Mouse (Mus musculus) lung, embryonic 16.5 days (tissue): ENCODE results near the gene Gca. TPM values are rescaled to one million over a fixed set of nuclear protein-coding genes. Genes with fewer than 3 reads are reported as not detected.

ENCODE experiments used
- ATAC-seq: fragments of 200-750 bp; cut with Nextera tagmentation; 2 replicates; pipeline ENCODE4 v1.8.0; 2017; ENCODE audit warnings: low read depth, mild to moderate bottlenecking, moderate library complexity
- H3K27ac ChIP-seq: fragments of 300-500 bp; sonication (generic); 2 replicates; pipeline ENCODE4 v1.5.1; 2014; ENCODE audit warnings: mild to moderate bottlenecking, control low read depth, low read length
- H3K27me3 ChIP-seq: fragments of 300-500 bp; sonication (generic); 2 replicates; pipeline ENCODE4 v1.6.1; 2014; ENCODE audit warnings: low read depth, low read length, mixed read lengths; ENCODE audit not compliant: control insufficient read depth, insufficient read depth
- H3K36me3 ChIP-seq: fragments of 300-500 bp; sonication (generic); 2 replicates; pipeline ENCODE4 v1.6.1; 2014; ENCODE audit warnings: low read length; ENCODE audit not compliant: control insufficient read depth, insufficient read depth
- H3K4me1 ChIP-seq: fragments of 300-500 bp; sonication (generic); replicated peaks from 2 replicates; pipeline ENCODE4 v1.6.1; 2014; ENCODE audit warnings: low read length, mixed read lengths; ENCODE audit not compliant: control insufficient read depth, insufficient read depth
- H3K4me2 ChIP-seq: fragments of 300-500 bp; sonication (generic); 2 replicates; pipeline ENCODE4 v1.6.1; 2014; ENCODE audit warnings: low read depth, low read length, control low read depth
- H3K4me3 ChIP-seq: fragments of 300-500 bp; sonication (generic); 2 replicates; pipeline ENCODE4 v1.5.1; 2014; ENCODE audit warnings: mild to moderate bottlenecking, low read length, control low read depth
- H3K9ac ChIP-seq: fragments of 300-500 bp; sonication (generic); 2 replicates; pipeline ENCODE4 v1.6.1; 2014; ENCODE audit warnings: low read length, control low read depth
- H3K9me3 ChIP-seq: fragments of 300-500 bp; sonication (generic); 2 replicates; pipeline ENCODE4 v1.6.1; 2016; ENCODE audit warnings: low read length; ENCODE audit not compliant: control insufficient read depth
- WGBS: fragments of 180-500 bp; shearing (Covaris S2); extraction: QIAGEN DNeasy Blood & Tissue Kit; methylation state at CpG from one replicate; pipeline ENCODE4 v1.1.7; 2014; 5-methylcytosine and 5-hydroxymethylcytosine counted together
- polyA plus RNA-seq: library from polyadenylated mRNA; unstranded; fragments of >200 nt; fragmentation: Nextera tagmentation; extraction: Ambion mirVana; gene quantifications from 2 replicates; pipeline ENCODE4 v1.2.1, GENCODE M21; 2015

Gca gene
- polyA plus RNA-seq, 1 experiment from 2014 or later: 5.8 TPM

- H3K4me3 ChIP-seq: no peak overlapping the region
- no peaks in the 10 kb centered on the region for H3K9me3 ChIP-seq
- no peaks in the 10 kb centered on the region; the same call in 1 of the 2 replicates for H3K27me3 ChIP-seq
- no peak overlapping the region for H3K9ac ChIP-seq
- H3K4me2 ChIP-seq: no peak overlapping the region
- no peak for ATAC-seq
- no peaks in the 10 kb centered on the region; the same call in 1 of the 2 replicates for H3K4me1 ChIP-seq
- H3K27ac ChIP-seq: no peak overlapping the region
- WGBS: 86% methylated on average over 3 of the region's 3 CpGs
- no peaks in the 10 kb centered on the region for H3K36me3 ChIP-seq
Measured at GRCm38 (mm10) chr2:62662560-62662959, 1.5 kb upstream of the Gca start.

DNA sequence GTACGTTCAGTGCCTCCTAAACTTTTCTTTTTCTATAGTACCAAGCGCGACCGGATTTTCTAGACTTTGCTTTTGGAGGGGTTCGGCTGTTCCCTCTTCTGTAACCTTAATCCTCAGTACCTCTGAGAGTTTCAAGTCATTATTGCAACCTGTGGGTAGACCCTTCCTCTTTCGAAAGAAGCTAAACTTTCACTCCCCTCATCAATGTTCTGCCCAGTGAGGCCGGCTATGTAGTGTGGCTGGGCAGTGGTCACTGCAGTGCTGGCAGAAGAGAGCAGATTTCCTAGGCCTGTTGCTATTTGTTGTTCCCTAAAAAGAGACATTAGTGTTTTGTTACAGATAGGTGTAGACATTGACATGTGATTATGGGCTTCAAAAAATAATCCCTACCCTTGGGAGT lies 754 bp downstream of the Gca start:
- Histone ChIP-seq H3K4me1 (no peaks in the 10 kb centered on the region; the same call in 1 of the 2 replicates), H3K27ac (no peak overlapping the region), H3K9me3 (no peaks in the 10 kb centered on the region), H3K9ac (peak overlapping the region; percentile 55), H3K36me3 (no peaks in the 10 kb centered on the region), H3K27me3 (no peaks in the 10 kb centered on the region; the same call in 1 of the 2 replicates), H3K4me2 (peak overlapping the region; percentile 77), H3K4me3 (peak overlapping the region; percentile 55)
- no peak for ATAC-seq
- WGBS: 54% methylated on average over 7 of the region's 7 CpGs

DNA sequence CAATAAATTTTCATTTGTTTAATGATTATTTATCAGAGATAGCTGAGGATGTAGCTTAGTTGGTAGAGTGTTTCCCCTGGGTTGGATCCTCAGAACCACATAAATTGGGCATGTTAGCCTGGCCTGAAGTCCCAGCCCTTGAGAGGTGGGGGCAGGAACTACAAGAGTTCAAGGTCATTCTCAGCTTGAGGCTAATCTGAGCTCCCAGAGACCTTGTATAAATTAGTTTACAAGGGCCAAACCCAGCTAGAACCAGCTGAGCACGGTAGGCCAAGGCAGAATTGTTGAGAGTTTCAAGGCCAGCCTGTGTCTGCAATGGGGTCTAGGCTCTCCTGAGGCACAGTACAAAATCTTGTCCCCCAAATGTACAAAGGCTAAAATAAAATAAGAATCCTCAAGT lies 1.5 kb downstream of the Gca start:
- no peaks in the 10 kb centered on the region; the same call in 1 of the 2 replicates for H3K27me3 ChIP-seq
- H3K36me3 ChIP-seq: no peaks in the 10 kb centered on the region
- no peak overlapping the region for H3K27ac ChIP-seq
- no peak overlapping the region for H3K9ac ChIP-seq
- no peaks in the 10 kb centered on the region; the same call in 1 of the 2 replicates for H3K4me1 ChIP-seq
- no peak overlapping the region for H3K4me3 ChIP-seq
- ATAC-seq: no peak
- H3K4me2 ChIP-seq: no peak overlapping the region
- 48% methylated on average over 1 of the region's 1 CpGs for WGBS
- no peaks in the 10 kb centered on the region for H3K9me3 ChIP-seq

DNA sequence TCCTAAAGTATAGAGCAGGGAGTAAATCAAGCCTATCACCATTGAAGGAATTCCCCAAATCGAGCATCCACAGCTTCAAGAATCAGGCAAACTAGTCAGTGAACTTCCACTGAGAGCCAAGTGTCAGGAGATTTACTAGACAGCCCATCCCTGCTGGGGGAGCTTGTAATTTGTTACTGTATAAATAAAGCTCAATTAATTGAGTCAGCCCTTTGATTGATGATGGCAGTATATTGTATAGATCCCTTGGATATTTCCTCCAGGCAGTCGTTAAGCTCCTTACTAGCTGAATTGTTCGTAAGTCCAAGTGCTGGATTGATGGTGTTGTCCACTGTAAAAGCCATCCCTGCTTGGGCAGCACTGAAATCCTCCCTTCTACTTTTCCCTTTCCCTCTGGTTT lies 5.8 kb downstream of the Gca start:
- 63% methylated on average over 3 of the region's 3 CpGs for WGBS
- Histone ChIP-seq H3K27me3 (no peaks in the 10 kb centered on the region; the same call in 1 of the 2 replicates), H3K27ac (no peak overlapping the region), H3K4me3 (no peak overlapping the region), H3K9me3 (no peaks in the 10 kb centered on the region), H3K4me1 (no peaks in the 10 kb centered on the region), H3K36me3 (no peaks in the 10 kb centered on the region), H3K4me2 (no peak overlapping the region), H3K9ac (no peak overlapping the region)
- ATAC-seq: no peak

GRCm38 (mm10) chr2:62670301-62670700 lies 6.2 kb downstream of the Gca start:
- WGBS: 77% methylated on average over 5 of the region's 5 CpGs
- no peak for ATAC-seq
- H3K9me3 ChIP-seq: no peaks in the 10 kb centered on the region

GRCm38 (mm10) chr2:62670767-62671166 lies 6.7 kb downstream of the Gca start:
- no peak overlapping the region for H3K4me2 ChIP-seq
- H3K9me3 ChIP-seq: no peaks in the 10 kb centered on the region
- WGBS: 70% methylated on average over 4 of the region's 4 CpGs
- no peaks in the 10 kb centered on the region for H3K27me3 ChIP-seq
- H3K4me1 ChIP-seq: no peaks in the 10 kb centered on the region
- no peak for ATAC-seq
- H3K27ac ChIP-seq: no peak overlapping the region
- no peaks in the 10 kb centered on the region for H3K36me3 ChIP-seq
- no peak overlapping the region for H3K4me3 ChIP-seq
- H3K9ac ChIP-seq: no peak overlapping the region

More at GRCm38 (mm10) chr2:62670301-62670700, 6.2 kb downstream of the Gca start:
- Histone ChIP-seq H3K36me3 (no peaks in the 10 kb centered on the region), H3K9ac (no peak overlapping the region), H3K4me1 (no peaks in the 10 kb centered on the region), H3K27me3 (no peaks in the 10 kb centered on the region), H3K4me3 (no peak overlapping the region), H3K27ac (no peak overlapping the region), H3K4me2 (no peak overlapping the region)

DNA sequence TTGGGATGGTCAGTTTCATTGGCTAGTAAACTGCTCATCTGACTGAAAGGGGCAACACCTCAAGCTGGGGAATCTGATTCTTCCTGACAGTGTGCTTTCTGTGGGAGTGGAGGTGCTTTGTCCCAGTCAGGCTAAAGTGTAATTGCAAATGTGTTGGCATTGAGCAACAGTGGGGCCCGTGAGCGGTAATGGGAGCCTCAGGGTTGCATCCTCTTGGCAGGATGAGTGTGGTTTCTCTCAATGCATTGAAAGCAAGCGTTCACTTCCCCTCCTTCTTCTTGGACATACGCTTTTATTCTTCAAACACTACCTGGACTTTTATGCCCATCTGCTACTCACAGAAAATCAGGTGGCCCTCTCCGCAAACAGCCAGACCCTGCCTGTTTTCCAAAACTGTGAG lies 8.7 kb downstream of the Gca start:
- no peaks in the 10 kb centered on the region for H3K4me1 ChIP-seq
- H3K9ac ChIP-seq: no peak overlapping the region
- no peak for ATAC-seq
- no peaks in the 10 kb centered on the region for H3K9me3 ChIP-seq
- H3K27me3 ChIP-seq: no peaks in the 10 kb centered on the region
- no peak overlapping the region for H3K27ac ChIP-seq
- H3K36me3 ChIP-seq: no peaks in the 10 kb centered on the region
- H3K4me3 ChIP-seq: no peak overlapping the region
- H3K4me2 ChIP-seq: no peak overlapping the region
- WGBS: 87% methylated on average over 5 of the region's 5 CpGs

DNA sequence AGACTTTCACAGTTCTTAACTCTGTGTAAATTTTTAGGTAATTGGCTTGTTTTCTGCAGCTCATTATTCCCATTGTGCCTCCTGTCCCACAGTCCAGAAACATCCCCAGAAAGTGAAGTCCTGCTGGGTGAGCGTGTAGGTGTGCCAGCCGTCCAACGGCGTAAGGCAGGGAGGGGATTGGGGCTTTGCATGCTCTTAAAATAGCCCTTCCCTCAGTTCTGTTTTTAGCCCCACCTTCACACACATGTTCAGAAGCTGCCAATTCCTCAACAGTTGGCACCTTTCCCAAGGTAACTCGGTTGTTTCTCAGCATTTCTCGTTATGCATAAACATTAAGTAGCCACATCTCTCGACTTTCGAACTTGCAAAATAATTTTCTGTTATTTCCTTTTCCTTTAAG lies 17.6 kb downstream of the Gca start:
- Histone ChIP-seq H3K4me1 (no peaks in the 10 kb centered on the region), H3K27ac (no peak overlapping the region), H3K9me3 (no peaks in the 10 kb centered on the region), H3K4me3 (no peak overlapping the region), H3K27me3 (no peaks in the 10 kb centered on the region), H3K4me2 (no peak overlapping the region), H3K36me3 (no peaks in the 10 kb centered on the region), H3K9ac (no peak overlapping the region)
- 77% methylated on average over 8 of the region's 8 CpGs for WGBS
- ATAC-seq: no peak

DNA sequence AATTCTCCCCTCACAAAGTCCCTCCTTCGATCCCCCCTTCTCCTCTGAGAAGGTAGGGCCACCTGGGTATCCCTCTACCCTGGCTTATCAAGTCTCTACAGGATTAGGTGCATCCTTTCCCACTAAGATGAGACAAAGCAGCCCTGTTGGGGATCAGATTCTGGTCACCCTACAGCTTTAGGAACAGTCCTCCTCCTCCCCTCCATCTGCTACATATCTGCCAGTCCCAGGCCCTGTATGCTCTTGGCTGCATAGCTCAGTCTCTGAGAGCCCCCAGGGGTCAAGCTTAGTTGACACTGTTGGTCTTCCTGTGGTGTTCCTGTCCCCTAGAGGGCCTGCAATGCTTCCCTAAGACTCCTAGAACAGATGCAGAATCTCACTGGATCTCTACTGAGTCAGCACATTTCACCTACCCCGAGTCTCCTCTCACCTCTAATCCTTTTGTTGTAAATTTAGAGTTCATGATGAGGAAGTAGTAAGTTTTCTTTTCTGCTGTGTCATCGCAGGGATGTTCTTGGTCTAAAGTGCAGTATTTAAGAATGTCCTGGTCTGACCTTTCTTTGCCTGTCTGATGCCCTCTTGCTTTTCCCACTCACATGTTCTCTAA lies 21.0 kb downstream of the Gca start:
- no peak overlapping the region for H3K4me2 ChIP-seq
- no peak overlapping the region for H3K4me3 ChIP-seq
- no peak for ATAC-seq
- no peaks in the 10 kb centered on the region for H3K4me1 ChIP-seq
- 60% methylated on average over 3 of the region's 3 CpGs for WGBS
- H3K9ac ChIP-seq: no peak overlapping the region
- H3K27ac ChIP-seq: no peak overlapping the region
- no peaks in the 10 kb centered on the region for H3K27me3 ChIP-seq
- no peaks in the 10 kb centered on the region for H3K36me3 ChIP-seq
- H3K9me3 ChIP-seq: no peaks in the 10 kb centered on the region

DNA sequence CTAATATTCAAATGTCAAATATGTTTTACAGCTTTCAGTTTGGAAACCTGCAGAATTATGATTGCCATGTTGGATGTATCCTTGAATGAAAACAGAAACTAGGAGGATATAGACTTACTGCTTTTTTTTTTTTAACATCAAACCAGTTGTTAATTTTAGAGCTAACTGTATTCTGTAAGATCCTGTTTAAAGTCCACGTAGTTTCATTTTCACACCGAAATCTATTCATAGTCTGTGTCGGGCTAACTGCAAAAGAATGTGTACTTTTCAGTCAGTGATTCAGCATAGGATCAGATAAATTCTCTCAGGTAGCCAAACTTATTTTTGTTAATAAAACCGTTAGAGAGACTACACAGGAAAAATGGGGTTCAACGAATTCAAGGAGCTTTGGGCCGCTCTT lies 21.8 kb downstream of the Gca start:
- Histone ChIP-seq H3K4me3 (no peak overlapping the region), H3K9me3 (no peaks in the 10 kb centered on the region), H3K9ac (no peak overlapping the region), H3K27ac (no peak overlapping the region), H3K27me3 (no peaks in the 10 kb centered on the region), H3K4me2 (no peak overlapping the region), H3K36me3 (no peaks in the 10 kb centered on the region), H3K4me1 (no peaks in the 10 kb centered on the region)
- WGBS: 82% methylated on average over 6 of the region's 6 CpGs
- ATAC-seq: no peak
